Comparison of ENCODE assay signal across 18 mouse cellular contexts in genomic region chr7:70948281-70948680, GRCm38 (mm10).
"Had no signal": no experiment of that assay in that cellular context is flagged by ENCODE, and none has a peak within 500 bp of the region (broad histone marks: within the 10 kb centered on the region; RNA-seq: fewer than 3 reads in every experiment).

No protein-coding gene starts in this region.

- H3K4me3 ChIP-seq: intestine, embryonic 15.5 days; liver, embryonic 13.5 days; midbrain, embryonic 12.5 days; midbrain, embryonic 15.5 days; neural tube, embryonic 12.5 days; neural tube, embryonic 15.5 days had no signal

- H3K27ac ChIP-seq: intestine, embryonic 15.5 days; liver, embryonic 13.5 days; midbrain, embryonic 12.5 days; midbrain, embryonic 15.5 days; neural tube, embryonic 12.5 days; neural tube, embryonic 15.5 days; stomach, postnatal 0 days had no signal

- H3K4me2 ChIP-seq: intestine, embryonic 15.5 days; liver, embryonic 13.5 days; midbrain, embryonic 12.5 days; midbrain, embryonic 15.5 days; neural tube, embryonic 12.5 days; neural tube, embryonic 15.5 days had no signal

- H3K9ac ChIP-seq: intestine, embryonic 15.5 days; liver, embryonic 13.5 days; midbrain, embryonic 12.5 days; midbrain, embryonic 15.5 days; neural tube, embryonic 12.5 days; neural tube, embryonic 15.5 days had no signal

- ATAC-seq: intestine, embryonic 15.5 days; midbrain, embryonic 15.5 days had no signal

- DNase-seq: kidney, adult 18-20 months; left cerebral cortex, postnatal 4 days; liver, embryonic 13.5 days; lung, adult 2 months; lung, postnatal 14 days; lung, postnatal 4 days; right cerebral cortex, adult 18-20 months; right cerebral cortex, postnatal 14 days; right cerebral cortex, postnatal 4 days; thymus, adult 2 months; thymus, postnatal 14 days; thymus, postnatal 4 days had no signal

- H3K4me1 ChIP-seq: intestine, embryonic 15.5 days; liver, embryonic 13.5 days; midbrain, embryonic 15.5 days; neural tube, embryonic 12.5 days; neural tube, embryonic 15.5 days had no signal

- H3K9me3 ChIP-seq: intestine, embryonic 15.5 days; liver, embryonic 13.5 days; midbrain, embryonic 12.5 days; midbrain, embryonic 15.5 days; neural tube, embryonic 12.5 days; neural tube, embryonic 15.5 days had no signal

- H3K27me3 ChIP-seq: intestine, embryonic 15.5 days; liver, embryonic 13.5 days; midbrain, embryonic 15.5 days; neural tube, embryonic 12.5 days; neural tube, embryonic 15.5 days had no signal

- H3K36me3 ChIP-seq: intestine, embryonic 15.5 days; liver, embryonic 13.5 days; midbrain, embryonic 12.5 days; midbrain, embryonic 15.5 days; neural tube, embryonic 12.5 days; neural tube, embryonic 15.5 days had no signal
